Mouse (Mus musculus) MEL (cell line): ENCODE data around the gene Olfr1441. TPM values are rescaled to one million over a fixed set of nuclear protein-coding genes. Genes with fewer than 3 reads are reported as not detected.

ENCODE experiments used
- DNase-seq: peaks from one replicate; pipeline ENCODE4 v3.0.0; 2011; ENCODE audit warnings: low read depth, low spot score
- H3K27ac ChIP-seq: 2 replicates; pipeline ENCODE4 v1.5.1; 2012; ENCODE audit warnings: low read depth, mild to moderate bottlenecking, control low read depth, low read length, moderate library complexity; ENCODE audit not compliant: control insufficient read depth
- H3K27me3 ChIP-seq, 2 experiments: fragments of 150-350 bp in 1 of 2; sonication (generic) in 1 of 2; 2 replicates each; pipeline ENCODE4 v1.6.1; 2012; ENCODE audit warnings: low read length in 2 of 2, mild to moderate bottlenecking in 2 of 2, improper control_type of control experiment in 1 of 2, moderate library complexity in 1 of 2; ENCODE audit not compliant: insufficient read depth in 2 of 2, control insufficient read depth in 1 of 2
- H3K36me3 ChIP-seq, 2 experiments: 2 replicates each; pipeline ENCODE4 v1.6.1; 2012 to 2014; ENCODE audit warnings: low read length in 2 of 2, improper control_type of control experiment in 1 of 2, inconsistent platforms in 1 of 2, mild to moderate bottlenecking in 1 of 2; ENCODE audit not compliant: insufficient read depth in 2 of 2, control insufficient read depth in 1 of 2
- H3K4me1 ChIP-seq, 2 experiments: fragments of 150-350 bp in 1 of 2; sonication (generic) in 1 of 2; 2 replicates each; pipeline ENCODE4 v1.6.1; 2012; ENCODE audit warnings: low read length in 2 of 2, improper control_type of control experiment in 1 of 2, mild to moderate bottlenecking in 1 of 2; ENCODE audit not compliant: insufficient read depth in 2 of 2, control insufficient read depth in 1 of 2
- H3K4me3 ChIP-seq, 2 experiments: fragments of 150-350 bp in 1 of 2; sonication (generic) in 1 of 2; 2 replicates each; pipeline ENCODE4 v1.5.1; 2012; ENCODE audit warnings: low read depth in 2 of 2, low read length in 2 of 2, mild to moderate bottlenecking in 2 of 2, moderate library complexity in 2 of 2, control low read depth in 1 of 2, improper control_type of control experiment in 1 of 2; ENCODE audit not compliant: control insufficient read depth in 1 of 2, insufficient read depth in 1 of 2
- H3K79me2 ChIP-seq: 2 replicates; pipeline ENCODE4 v1.6.1; 2012; ENCODE audit warnings: mild to moderate bottlenecking, low read length, moderate library complexity; ENCODE audit not compliant: control insufficient read depth, poor library complexity, insufficient read depth
- H3K9ac ChIP-seq: 2 replicates; pipeline ENCODE4 v1.6.1; 2012; ENCODE audit warnings: low read depth, mild to moderate bottlenecking, control low read depth, low read length, moderate library complexity; ENCODE audit not compliant: control insufficient read depth, poor library complexity, severe bottlenecking
- H3K9me3 ChIP-seq: fragments of 150-350 bp; sonication (generic); replicated peaks from 2 replicates; pipeline ENCODE4 v1.6.1; 2012; ENCODE audit warnings: mild to moderate bottlenecking, low read length, improper control_type of control experiment, moderate library complexity; ENCODE audit not compliant: insufficient read depth
- BHLHE40 ChIP-seq: IDR thresholded peaks from 2 replicates; pipeline ENCODE4 v1.6.1; 2012; ENCODE audit warnings: low read depth, mild to moderate bottlenecking, inconsistent platforms, low read length, improper control_type of control experiment, borderline replicate concordance
- CHD1 ChIP-seq: IDR thresholded peaks from 2 replicates; pipeline ENCODE4 v1.6.1; 2012; ENCODE audit warnings: low read depth, mild to moderate bottlenecking, inconsistent platforms, low read length, improper control_type of control experiment
- CTCF ChIP-seq, 3 experiments: IDR thresholded peaks in 2 of 3; conservative IDR thresholded peaks in 1 of 3; 2 replicates each; pipeline ENCODE4 v1.5.1; 2011 to 2012; ENCODE audit warnings: low read length in 3 of 3, low read depth in 2 of 3, mild to moderate bottlenecking in 2 of 3, improper control_type of control experiment in 1 of 3, inconsistent platforms in 1 of 3, mixed read lengths in 1 of 3, moderate library complexity in 1 of 3; ENCODE audit not compliant: control insufficient read depth in 1 of 3, insufficient read depth in 1 of 3, poor library complexity in 1 of 3, severe bottlenecking in 1 of 3
- ELF1 ChIP-seq: IDR thresholded peaks from 2 replicates; pipeline ENCODE4 v1.6.1; 2014; ENCODE audit warnings: low read depth, mild to moderate bottlenecking, inconsistent platforms, low read length, improper control_type of control experiment, moderate library complexity
- EP300 ChIP-seq, 2 experiments: IDR thresholded peaks; 2 replicates each; pipeline ENCODE4 v1.6.1; 2011; ENCODE audit warnings: improper control_type of control experiment in 2 of 2, low read length in 2 of 2, low read depth in 1 of 2, mild to moderate bottlenecking in 1 of 2
- ETS1 ChIP-seq: IDR thresholded peaks from 2 replicates; pipeline ENCODE4 v1.6.1; 2012; ENCODE audit warnings: low read depth, mild to moderate bottlenecking, inconsistent platforms, low read length, improper control_type of control experiment, moderate library complexity
- JUND ChIP-seq: IDR thresholded peaks from 2 replicates; pipeline ENCODE4 v1.6.1; 2011; ENCODE audit warnings: low read depth, mild to moderate bottlenecking, improper control_type of control experiment, low read length
- MAFK ChIP-seq: IDR thresholded peaks from 2 replicates; pipeline ENCODE4 v1.6.1; 2011; ENCODE audit warnings: low read depth, mild to moderate bottlenecking, low read length, improper control_type of control experiment, borderline replicate concordance
- MAZ ChIP-seq: IDR thresholded peaks from 2 replicates; pipeline ENCODE4 v1.6.1; 2012; ENCODE audit warnings: low read depth, mild to moderate bottlenecking, inconsistent platforms, low read length, improper control_type of control experiment
- MEF2A ChIP-seq: IDR thresholded peaks from 2 replicates; pipeline ENCODE4 v1.6.1; 2014; ENCODE audit warnings: low read depth, mild to moderate bottlenecking, inconsistent platforms, low read length, improper control_type of control experiment; ENCODE audit not compliant: poor library complexity, insufficient replicate concordance, severe bottlenecking; ENCODE audit errors: extremely low read depth
- MXI1 ChIP-seq: IDR thresholded peaks from 2 replicates; pipeline ENCODE4 v1.6.1; 2011; ENCODE audit warnings: mild to moderate bottlenecking, low read depth, low read length, improper control_type of control experiment
- MYB ChIP-seq: IDR thresholded peaks from 2 replicates; pipeline ENCODE4 v1.6.1; 2011; ENCODE audit warnings: mild to moderate bottlenecking, low read depth, low read length, improper control_type of control experiment
- MYC ChIP-seq: IDR thresholded peaks from 2 replicates; pipeline ENCODE4 v1.6.1; 2011; ENCODE audit warnings: low read depth, mild to moderate bottlenecking, low read length, improper control_type of control experiment, moderate library complexity
- NELFE ChIP-seq: IDR thresholded peaks from 2 replicates; pipeline ENCODE4 v1.6.1; 2011; ENCODE audit warnings: low read depth, low read length, improper control_type of control experiment
- POLR2AphosphoS5 ChIP-seq: IDR thresholded peaks from 2 replicates; pipeline ENCODE4 v1.6.1; 2012; ENCODE audit warnings: low read depth, borderline replicate concordance, mild to moderate bottlenecking, inconsistent platforms, low read length, moderate library complexity, mixed read lengths
- RCOR1 ChIP-seq: IDR thresholded peaks from 2 replicates; pipeline ENCODE4 v1.6.1; 2012; ENCODE audit warnings: low read depth, mild to moderate bottlenecking, inconsistent platforms, low read length, improper control_type of control experiment
- SIN3A ChIP-seq: IDR thresholded peaks from 2 replicates; pipeline ENCODE4 v1.6.1; 2012; ENCODE audit warnings: low read length, improper control_type of control experiment, inconsistent platforms
- SMC3 ChIP-seq: IDR thresholded peaks from 2 replicates; pipeline ENCODE4 v1.6.1; 2011; ENCODE audit warnings: low read depth, low read length, improper control_type of control experiment
- TAL1 ChIP-seq: IDR thresholded peaks from 2 replicates; pipeline ENCODE4 v1.6.1; 2012; ENCODE audit warnings: mild to moderate bottlenecking, inconsistent platforms, low read length, moderate library complexity, mixed read lengths
- USF1 ChIP-seq: IDR thresholded peaks from 2 replicates; pipeline ENCODE4 v1.6.1; 2014; ENCODE audit warnings: low read depth, mild to moderate bottlenecking, inconsistent platforms, low read length, improper control_type of control experiment, moderate library complexity
- USF2 ChIP-seq, 2 experiments: IDR thresholded peaks; 2 replicates each; pipeline ENCODE4 v1.6.1; 2011 to 2012; ENCODE audit warnings: improper control_type of control experiment in 2 of 2, low read length in 2 of 2, borderline replicate concordance in 1 of 2, inconsistent platforms in 1 of 2, low read depth in 1 of 2, mild to moderate bottlenecking in 1 of 2; ENCODE audit not compliant: insufficient read depth in 1 of 2
- ZKSCAN1 ChIP-seq: IDR thresholded peaks from 2 replicates; pipeline ENCODE4 v1.6.1; 2012; ENCODE audit warnings: low read depth, mild to moderate bottlenecking, inconsistent platforms, low read length, improper control_type of control experiment, moderate library complexity
- ZMIZ1 ChIP-seq: IDR thresholded peaks from 2 replicates; pipeline ENCODE4 v1.6.1; 2012; ENCODE audit warnings: low read depth, mild to moderate bottlenecking, inconsistent platforms, low read length, improper control_type of control experiment, moderate library complexity
- polyA plus RNA-seq, 2 experiments: library from polyadenylated mRNA; stranded (reverse) in 1 of 2; unstranded in 1 of 2; fragments of >175 nt in 1 of 2; fragments of >200 nt in 1 of 2; gene quantifications; 2 replicates each; pipeline versions ENCODE4 v1.2.1 to v1.2.4; 2012; ENCODE audit warnings: low replicate concordance in 2 of 2, low read depth in 1 of 2; ENCODE audit not compliant: insufficient read length in 2 of 2, insufficient read depth in 1 of 2, missing spikeins in 1 of 2
- total RNA-seq: library from RNA; depleted of rRNA; stranded (reverse); fragments of 300-350 nt; gene quantifications from 2 replicates; pipeline ENCODE4 v1.2.3, GENCODE M21; 2012

Olfr1441 gene
- total and polyA plus RNA-seq, 3 experiments, result 0.03 TPM; not detected in 2

GRCm38 (mm10) chr19:12457401-12458066 is 40.3 kb downstream of the Olfr1441 start:
- H3K4me3 ChIP-seq, result no peak overlapping the region
- no peak overlapping the region for H3K9ac ChIP-seq
- TF ChIP-seq CHD1, result no peak
- TF ChIP-seq EP300 (IDR thresholded peaks at IDR 0.05; ENCODE audit: low read depth in 1 of 2, low read length in 2 of 2), result no peak
- TF ChIP-seq MAZ, result no peak
- no peak for TF ChIP-seq USF1
- TF ChIP-seq ELF1, result no peak
- TF ChIP-seq ZMIZ1, result no peak
- no peak for TF ChIP-seq JUND
- TF ChIP-seq CTCF (IDR thresholded peaks at IDR 0.05 in 2 of 3, conservative IDR thresholded peaks at IDR 0.05 in 1 of 3; ENCODE audit: control insufficient read depth in 1 of 3, insufficient read depth in 1 of 3, low read depth in 2 of 3, low read length in 3 of 3, poor library complexity in 1 of 3, severe bottlenecking in 1 of 3), result no peak
- no peak for TF ChIP-seq BHLHE40
- TF ChIP-seq USF2 (IDR thresholded peaks at IDR 0.05; ENCODE audit: borderline replicate concordance in 1 of 2, insufficient read depth in 1 of 2, low read depth in 1 of 2, low read length in 2 of 2), result no peak
- TF ChIP-seq, all 39 proteins: peak for 0
- no peaks in the 10 kb centered on the region for H3K79me2 ChIP-seq
- no peaks in the 10 kb centered on the region for H3K4me1 ChIP-seq
- no peaks in the 10 kb centered on the region for H3K36me3 ChIP-seq
- H3K27me3 ChIP-seq, result no peaks in the 10 kb centered on the region; a peak in 1 of 4 replicates
- no peaks in the 10 kb centered on the region for H3K9me3 ChIP-seq
- no peak overlapping the region for H3K27ac ChIP-seq
- no peak for DNase-seq

DNA sequence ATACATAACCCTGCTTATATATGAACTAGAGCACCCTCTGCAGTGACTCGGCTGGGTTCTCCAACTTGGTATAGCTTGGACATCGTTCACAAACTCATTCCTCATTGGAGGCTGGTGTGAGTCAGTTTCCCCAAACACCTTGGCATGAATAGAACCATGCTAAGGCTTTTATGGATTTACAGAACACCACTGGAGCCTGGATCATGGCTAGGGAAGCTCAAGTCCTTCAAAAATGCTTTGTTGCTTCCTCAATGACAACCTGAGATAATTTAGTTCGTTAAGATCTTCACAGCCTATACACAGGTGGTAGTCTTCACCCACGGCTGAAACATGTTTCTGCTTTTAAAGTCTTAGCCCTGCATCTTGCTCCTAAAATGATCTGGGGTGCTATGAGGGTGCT is 42.3 kb downstream of the Olfr1441 start:
- no peak overlapping the region for H3K9ac ChIP-seq
- no peak overlapping the region for H3K4me3 ChIP-seq
- H3K4me1 ChIP-seq, result peaks cover 2 to 4% of the 10 kb centered on the region in 2 experiments; a peak in 2 of 4 replicates
- no peak overlapping the region for H3K27ac ChIP-seq
- H3K9me3 ChIP-seq, result no peaks in the 10 kb centered on the region
- peaks cover 0 to 9% of the 10 kb centered on the region in 2 experiments; a peak in 2 of 4 replicates for H3K36me3 ChIP-seq
- no peak for TF ChIP-seq MYC
- no peak for TF ChIP-seq POLR2AphosphoS5
- TF ChIP-seq SMC3, result no peak
- TF ChIP-seq ZKSCAN1, result no peak
- TF ChIP-seq MEF2A, result no peak
- no peak for TF ChIP-seq MXI1
- no peak for TF ChIP-seq ZMIZ1
- TF ChIP-seq RCOR1, result no peak
- TF ChIP-seq NELFE, result no peak
- no peak for TF ChIP-seq MYB
- TF ChIP-seq TAL1, result no peak
- no peak for TF ChIP-seq MAZ
- TF ChIP-seq SIN3A, result no peak
- TF ChIP-seq MAFK, result no peak
- no peak for TF ChIP-seq ELF1
- TF ChIP-seq CHD1, result no peak
- TF ChIP-seq ETS1, result no peak
- no peak for TF ChIP-seq USF1
- H3K27me3 ChIP-seq, result no peaks in the 10 kb centered on the region; a peak in 1 of 4 replicates
- DNase-seq, result no peak
- H3K79me2 ChIP-seq, result no peaks in the 10 kb centered on the region
